Mouse (Mus musculus) adrenal gland, adult 10 weeks (tissue): ENCODE results near the gene 1300017J02Rik. TPM values are rescaled to one million over a fixed set of nuclear protein-coding genes. Genes with fewer than 3 reads are reported as not detected.

Source experiments
- polyA plus RNA-seq: library from polyadenylated mRNA; stranded (reverse); fragments of 350-450 nt; fragmentation: Illumina TruSeq; extraction: RNeasy Lipid Tissue Mini Kit (QIAGEN cat#74804); gene quantifications from one replicate; pipeline ENCODE4 v1.2.3, GENCODE M21; 2014; ENCODE audit warnings: low read depth, low replicate concordance

1300017J02Rik gene
- polyA plus RNA-seq, result not detected

GRCm38 (mm10) chr9:103304927-103305326 lies at the start of gene 1300017J02Rik, which contains the start of gene Topbp1:
Gene 1300017J02Rik (minus strand): TSS chr9:103305082.
Gene Topbp1 (plus strand): TSS chr9:103305215.

GRCm38 (mm10) chr9:103230151-103230951 lies 74.5 kb downstream of the 1300017J02Rik start, which contains the start of the genes Gm20425 and Trf:
Gene Gm20425 (minus strand): TSS chr9:103230307.
Gene Trf (minus strand): TSS chr9:103230444.

GRCm38 (mm10) chr9:103201561-103202260 lies 103.2 kb downstream of the 1300017J02Rik start, which contains the start of gene Srprb:
Gene Srprb (minus strand): TSS chr9:103202137.

Other genes starting within 250 kb of the 1300017J02Rik start
- 10.6 TPM for gene Rab6b, start 193.3 kb downstream of the 1300017J02Rik start, polyA plus RNA-seq
- gene Srprb, start 102.9 kb downstream of the 1300017J02Rik start, polyA plus RNA-seq, result 15.9 TPM
- 4.7 TPM for gene Gm20425, start 74.8 kb downstream of the 1300017J02Rik start, polyA plus RNA-seq
- gene Trf, start 74.6 kb downstream of the 1300017J02Rik start, polyA plus RNA-seq, result 255 TPM
- gene Topbp1, start 133 bp upstream of the 1300017J02Rik start, polyA plus RNA-seq, result 39.8 TPM
- 277 TPM for gene Cdv3, start 60.8 kb upstream of the 1300017J02Rik start, polyA plus RNA-seq
- gene Bfsp2, start 175.3 kb upstream of the 1300017J02Rik start, polyA plus RNA-seq, result not detected